Mouse (Mus musculus): ENCODE measurements around the gene Sulf2. TPM values are rescaled to one million over a fixed set of nuclear protein-coding genes. Genes with fewer than 3 reads are reported as not detected.

Gene Sulf2
- total RNA-seq, 2 experiments from 2014 or later: 84.5 to 88.7 TPM

- DNase-seq: peak; percentile 90
- intact Hi-C loops (cut with DNase I): no loop called here
Observed at GRCm38 (mm10) chr2:166151510-166152473, 3.7 kb downstream of the Sulf2 start.

- intact Hi-C loops (cut with DNase I): no loop called here
- no peak for DNase-seq
Observed at GRCm38 (mm10) chr2:166150584-166150983, 4.9 kb downstream of the Sulf2 start.

- no peak for DNase-seq
- intact Hi-C loops (cut with DNase I): no loop called here
Observed at GRCm38 (mm10) chr2:166149482-166149881, 6.0 kb downstream of the Sulf2 start.

- peak in 1 of 2 experiments; percentile 65 for DNase-seq
- intact Hi-C loops (cut with DNase I): no loop called here
Observed at GRCm38 (mm10) chr2:166148672-166149332, 6.7 kb downstream of the Sulf2 start.

GRCm38 (mm10) chr2:166147930-166148651, 7.4 kb downstream of the Sulf2 start:
- intact Hi-C loops (cut with DNase I): no loop called here
- no peak for DNase-seq

- intact Hi-C loops (cut with DNase I): no loop called here
- no peak for DNase-seq
Observed at GRCm38 (mm10) chr2:166146446-166146845, 9.0 kb downstream of the Sulf2 start.

- intact Hi-C loops (cut with DNase I): no loop called here
- DNase-seq: no peak
Observed at GRCm38 (mm10) chr2:166145031-166145430, 10.4 kb downstream of the Sulf2 start.

GRCm38 (mm10) chr2:166143871-166144270, 11.6 kb downstream of the Sulf2 start:
- intact Hi-C loops (cut with DNase I): no loop called here
- no peak for DNase-seq

- peak; percentile 59 to 66 for DNase-seq
- intact Hi-C loops (cut with DNase I): no loop called here
Observed at GRCm38 (mm10) chr2:166142561-166143112, 12.8 kb downstream of the Sulf2 start.

GRCm38 (mm10) chr2:166141910-166142309, 13.6 kb downstream of the Sulf2 start:
- intact Hi-C loops (cut with DNase I): no loop called here
- no peak for DNase-seq

- DNase-seq: no peak
- intact Hi-C loops (cut with DNase I): no loop called here
Observed at GRCm38 (mm10) chr2:166141039-166141438, 14.4 kb downstream of the Sulf2 start.

GRCm38 (mm10) chr2:166140427-166140826, 15.0 kb downstream of the Sulf2 start:
- intact Hi-C loops (cut with DNase I): no loop called here
- DNase-seq: peak; percentile 84 to 88

- DNase-seq: no peak
- intact Hi-C loops (cut with DNase I): no loop called here
Observed at GRCm38 (mm10) chr2:166138308-166138707, 17.2 kb downstream of the Sulf2 start.

- intact Hi-C loops (cut with DNase I): no loop called here
- DNase-seq: no peak
Observed at GRCm38 (mm10) chr2:166137467-166137866, 18.0 kb downstream of the Sulf2 start.

- no peak for DNase-seq
- intact Hi-C loops (cut with DNase I): no loop called here
Observed at GRCm38 (mm10) chr2:166135711-166136485, 19.6 kb downstream of the Sulf2 start.

- intact Hi-C loops (cut with DNase I): no loop called here
- peak in 1 of 2 experiments; percentile 71 for DNase-seq
Observed at GRCm38 (mm10) chr2:166128756-166129155, 26.7 kb downstream of the Sulf2 start.

GRCm38 (mm10) chr2:166128032-166128431, 27.4 kb downstream of the Sulf2 start:
- no peak for DNase-seq
- intact Hi-C loops (cut with DNase I): no loop called here

- intact Hi-C loops (cut with DNase I): no loop called here
- no peak for DNase-seq
Observed at GRCm38 (mm10) chr2:166126343-166126742, 29.1 kb downstream of the Sulf2 start.

GRCm38 (mm10) chr2:166125492-166126252, 29.8 kb downstream of the Sulf2 start:
- no peak for DNase-seq
- intact Hi-C loops (cut with DNase I): no loop called here
